Mouse (Mus musculus): ENCODE measurements around the gene Malsu1. TPM values are rescaled to one million over a fixed set of nuclear protein-coding genes. Genes with fewer than 3 reads are reported as not detected.
A peak's percentile ranks its signal among the peaks of the same experiment; 100 is the strongest.

The Malsu1 gene
- total RNA-seq, 2 experiments from 2014 or later = 37.8 to 48.5 TPM

- ATAC-seq (replicated peaks; ENCODE audit: poor library complexity) = no peak
Measured at GRCm38 (mm10) chr6:49068361-49068760, 5.2 kb upstream of the Malsu1 start.

GRCm38 (mm10) chr6:49074117-49074490 lies 509 bp downstream of the Malsu1 start:
- peak; percentile 43 for ATAC-seq (replicated peaks; ENCODE audit: poor library complexity)

GRCm38 (mm10) chr6:49077894-49078293 lies 4.3 kb downstream of the Malsu1 start:
- no peak for ATAC-seq (replicated peaks; ENCODE audit: poor library complexity)

- ATAC-seq (replicated peaks; ENCODE audit: poor library complexity) = no peak
Measured at GRCm38 (mm10) chr6:49079313-49079712, 5.7 kb downstream of the Malsu1 start.

- ATAC-seq (replicated peaks; ENCODE audit: poor library complexity) = no peak
Measured at GRCm38 (mm10) chr6:49083008-49083407, 9.4 kb downstream of the Malsu1 start.

GRCm38 (mm10) chr6:49094968-49095367 lies 21.4 kb downstream of the Malsu1 start:
- no peak for ATAC-seq (replicated peaks; ENCODE audit: poor library complexity)

- no peak for ATAC-seq (replicated peaks; ENCODE audit: poor library complexity)
Measured at GRCm38 (mm10) chr6:49096421-49096820, 22.8 kb downstream of the Malsu1 start.

GRCm38 (mm10) chr6:49096933-49097461 lies 23.4 kb downstream of the Malsu1 start:
- ATAC-seq (replicated peaks; ENCODE audit: poor library complexity) = peak; percentile 20; the same call in 1 of the 2 replicates

GRCm38 (mm10) chr6:49097596-49098110 lies 24.1 kb downstream of the Malsu1 start:
- ATAC-seq (replicated peaks; ENCODE audit: poor library complexity) = no peak

GRCm38 (mm10) chr6:49099086-49099485 lies 25.5 kb downstream of the Malsu1 start:
- no peak for ATAC-seq (replicated peaks; ENCODE audit: poor library complexity)

GRCm38 (mm10) chr6:49106746-49107500 lies 33.3 kb downstream of the Malsu1 start:
- no peak for ATAC-seq (replicated peaks; ENCODE audit: poor library complexity)

GRCm38 (mm10) chr6:49109196-49109595 lies 35.6 kb downstream of the Malsu1 start:
- ATAC-seq (replicated peaks; ENCODE audit: poor library complexity) = no peak

GRCm38 (mm10) chr6:49113895-49114294 lies 40.3 kb downstream of the Malsu1 start:
- no peak for ATAC-seq (replicated peaks; ENCODE audit: poor library complexity)

- ATAC-seq (replicated peaks; ENCODE audit: poor library complexity) = no peak
Measured at GRCm38 (mm10) chr6:49114457-49114856, 40.9 kb downstream of the Malsu1 start.

GRCm38 (mm10) chr6:49115550-49115949 lies 42.0 kb downstream of the Malsu1 start:
- no peak for ATAC-seq (replicated peaks; ENCODE audit: poor library complexity)

- ATAC-seq (replicated peaks; ENCODE audit: poor library complexity) = no peak
Measured at GRCm38 (mm10) chr6:49116241-49116640, 42.6 kb downstream of the Malsu1 start.

GRCm38 (mm10) chr6:49118446-49118845 lies 44.9 kb downstream of the Malsu1 start:
- no peak for ATAC-seq (replicated peaks; ENCODE audit: poor library complexity)

- no peak for ATAC-seq (replicated peaks; ENCODE audit: poor library complexity)
Measured at GRCm38 (mm10) chr6:49119462-49120135, 46.0 kb downstream of the Malsu1 start.

GRCm38 (mm10) chr6:49120370-49120769 lies 46.8 kb downstream of the Malsu1 start:
- ATAC-seq (replicated peaks; ENCODE audit: poor library complexity) = no peak

- no peak for ATAC-seq (replicated peaks; ENCODE audit: poor library complexity)
Measured at GRCm38 (mm10) chr6:49130328-49130727, 56.7 kb downstream of the Malsu1 start.

GRCm38 (mm10) chr6:49131855-49132254 lies 58.3 kb downstream of the Malsu1 start:
- no peak for ATAC-seq (replicated peaks; ENCODE audit: poor library complexity)

All from megakaryocyte progenitor cell, adult 5-6 weeks (primary cell).